Mouse (Mus musculus) WW6 (cell line): ENCODE results near the gene Dnah11.

Source experiments
- DNase-seq: peaks from one replicate; pipeline ENCODE4 v3.0.0-alpha.2; 2013; ENCODE audit warnings: low read depth, low spot score

Gene Dnah11

GRCm38 (mm10) chr12:118198386-118199093, at the start of gene Dnah11:
Gene Dnah11 (minus strand): TSS chr12:118199043.
- peak; percentile 60 for DNase-seq

GRCm38 (mm10) chr12:118221182-118221581, 22.3 kb upstream of the Dnah11 start:
- no peak for DNase-seq

- DNase-seq, result no peak
Measured at GRCm38 (mm10) chr12:118220062-118220461, 21.2 kb upstream of the Dnah11 start.

GRCm38 (mm10) chr12:118212163-118212562, 13.3 kb upstream of the Dnah11 start:
- no peak for DNase-seq

GRCm38 (mm10) chr12:118196583-118196982, 2.3 kb downstream of the Dnah11 start:
- DNase-seq, result no peak

GRCm38 (mm10) chr12:118189535-118189934, 9.3 kb downstream of the Dnah11 start:
- DNase-seq, result no peak

GRCm38 (mm10) chr12:118187663-118188062, 11.2 kb downstream of the Dnah11 start:
- DNase-seq, result no peak

GRCm38 (mm10) chr12:118186881-118187489, 11.9 kb downstream of the Dnah11 start:
- no peak for DNase-seq

GRCm38 (mm10) chr12:118186120-118186880, 12.5 kb downstream of the Dnah11 start:
- DNase-seq, result no peak

GRCm38 (mm10) chr12:118184731-118185130, 14.1 kb downstream of the Dnah11 start:
- no peak for DNase-seq

- no peak for DNase-seq
Measured at GRCm38 (mm10) chr12:118177756-118178155, 21.1 kb downstream of the Dnah11 start.

GRCm38 (mm10) chr12:118164785-118165184, 34.1 kb downstream of the Dnah11 start:
- DNase-seq, result no peak

GRCm38 (mm10) chr12:118156986-118157385, 41.9 kb downstream of the Dnah11 start:
- no peak for DNase-seq

GRCm38 (mm10) chr12:118147521-118148033, 51.3 kb downstream of the Dnah11 start:
- DNase-seq, result no peak

- DNase-seq, result no peak
Measured at GRCm38 (mm10) chr12:118128116-118128515, 70.7 kb downstream of the Dnah11 start.

GRCm38 (mm10) chr12:118119668-118120067, 79.2 kb downstream of the Dnah11 start:
- DNase-seq, result no peak

GRCm38 (mm10) chr12:118112599-118112998, 86.2 kb downstream of the Dnah11 start:
- DNase-seq, result no peak

- no peak for DNase-seq
Measured at GRCm38 (mm10) chr12:118111896-118112295, 86.9 kb downstream of the Dnah11 start.

GRCm38 (mm10) chr12:118107719-118108118, 91.1 kb downstream of the Dnah11 start:
- DNase-seq, result no peak

- DNase-seq, result no peak
Measured at GRCm38 (mm10) chr12:118104520-118104919, 94.3 kb downstream of the Dnah11 start.

GRCm38 (mm10) chr12:118099694-118100093, 99.1 kb downstream of the Dnah11 start:
- DNase-seq, result no peak

- no peak for DNase-seq
Measured at GRCm38 (mm10) chr12:118098257-118098656, 100.6 kb downstream of the Dnah11 start.
